In genomic region chr2:3683751-3684229, GRCm38 (mm10) we compare ENCODE assay signal across 8 mouse cellular contexts.
A peak's percentile ranks its signal among the peaks of the same experiment; 100 is the strongest.
DNase-seq lines count a peak whose midpoint lies in the region; ATAC-seq and TF ChIP-seq lines count a peak whose summit lies in the region.

No protein-coding gene starts in this region.

- no peaks in the 10 kb centered on the region for H3K79me2 ChIP-seq in myocyte (ENCODE audit: control insufficient read depth, insufficient read depth)

- H3K27me3 ChIP-seq in embryonic facial prominence, embryonic 13.5 days, result no peaks in the 10 kb centered on the region
- no peaks in the 10 kb centered on the region for H3K27me3 ChIP-seq in myocyte (ENCODE audit: control insufficient read depth, insufficient read depth, insufficient read length)

- intact Hi-C loops in gastrocnemius, postnatal 36 days (cut with DNase I), result no loop called here
- intact Hi-C loops in left cerebral cortex, postnatal 10 days (cut with DNase I), result no loop called here

- no peaks in the 10 kb centered on the region for H3K36me3 ChIP-seq in embryonic facial prominence, embryonic 13.5 days
- H3K36me3 ChIP-seq in myocyte (ENCODE audit: control insufficient read depth, insufficient read depth), result no peaks in the 10 kb centered on the region

- H3K4me2 ChIP-seq in embryonic facial prominence, embryonic 13.5 days, result peak overlapping the region; percentile 1; the same call in 1 of the 2 replicates
- H3K4me2 ChIP-seq in myocyte (ENCODE audit: low read depth), result peak overlapping the region; percentile 47

- H3K4me1 ChIP-seq in embryonic facial prominence, embryonic 13.5 days, result peaks cover 21% of the 10 kb centered on the region

- 11% methylated on average over 6 of the region's 6 CpGs for WGBS in embryonic facial prominence, embryonic 13.5 days

- TF ChIP-seq CTCF in layer of hippocampus, adult 2 months (conservative IDR thresholded peaks at IDR 0.05), result no peak

- ATAC-seq in embryonic facial prominence, embryonic 13.5 days (ENCODE audit: insufficient number of reproducible peaks, insufficient read depth, low FRiP score, low TSS enrichment, low read depth), result no peak; the same call in 1 of the 2 replicates
- no peak for ATAC-seq in granulocyte monocyte progenitor cell, adult 5-6 weeks (replicated peaks; ENCODE audit: poor library complexity, severe bottlenecking)

- TF ChIP-seq POLR2A in myocyte (IDR thresholded peaks at IDR 0.05; ENCODE audit: insufficient read length, low read depth), result no peak

- no peak overlapping the region; the same call in 1 of the 2 replicates for H3K4me3 ChIP-seq in layer of hippocampus, adult 2 months
- H3K4me3 ChIP-seq in embryonic facial prominence, embryonic 13.5 days, result no peak overlapping the region
- H3K4me3 ChIP-seq in myocyte, result no peak overlapping the region

- H3ac ChIP-seq in myocyte (ENCODE audit: control insufficient read depth, insufficient read length), result no peak overlapping the region

- H3K9me3 ChIP-seq in embryonic facial prominence, embryonic 13.5 days, result no peaks in the 10 kb centered on the region

- peak overlapping the region; percentile 57 for H3K27ac ChIP-seq in layer of hippocampus, adult 2 months
- no peak overlapping the region for H3K27ac ChIP-seq in embryonic facial prominence, embryonic 13.5 days

- peak in 1 of 2 experiments; percentile 10 for DNase-seq in layer of hippocampus, adult 2 months (ENCODE audit: low spot score in 2 of 2)
- no peak for DNase-seq in layer of hippocampus, postnatal 10 days (ENCODE audit: low spot score in 2 of 2)
- peak; percentile 17 to 22 for DNase-seq in gastrocnemius, postnatal 36 days
- no peak for DNase-seq in left cerebral cortex, postnatal 10 days (ENCODE audit: extremely low spot score in 1 of 2, low spot score in 2 of 2)
- no peak for DNase-seq in kidney, postnatal 25 days

- no peak overlapping the region for H3K9ac ChIP-seq in embryonic facial prominence, embryonic 13.5 days

TF ChIP-seq in myocyte, 11 proteins besides CTCF, POLR2A, EP300 and RAD21:
- no peak for TF ChIP-seq E2F4 (IDR thresholded peaks at IDR 0.05; ENCODE audit: insufficient read depth)
- TF ChIP-seq MYOG (IDR thresholded peaks at IDR 0.05; ENCODE audit: control insufficient read depth in 1 of 3, insufficient read depth in 1 of 3, insufficient read length in 2 of 3, low read depth in 2 of 3), result peak in 2 of 3 experiments; percentile 65 to 71
- TF ChIP-seq MYOD1 (IDR thresholded peaks at IDR 0.05; ENCODE audit: control insufficient read depth in 1 of 3, insufficient read length in 2 of 3, low read depth in 2 of 3), result peak; percentile 57 to 90 (median 86)
- TF ChIP-seq CEBPB (IDR thresholded peaks at IDR 0.05; ENCODE audit: insufficient read depth, poor library complexity, severe bottlenecking), result no peak
- TF ChIP-seq POLR2AphosphoS2 (IDR thresholded peaks at IDR 0.05; ENCODE audit: insufficient read length, low read depth), result no peak
- peak; percentile 21 for TF ChIP-seq TCF12 (IDR thresholded peaks at IDR 0.05; ENCODE audit: insufficient read depth, poor library complexity, severe bottlenecking)
- peak; percentile 79 for TF ChIP-seq SRF (IDR thresholded peaks at IDR 0.05; ENCODE audit: control insufficient read depth, insufficient read length, low read depth)
TF ChIP-seq in myocyte: peak in this region for 4.

Comparison
In these comparisons a context has a peak if more than half of its experiments do, and no peak if none do; other contexts are left out.
1. DNase-seq: peak in gastrocnemius, postnatal 36 days (2 of 2); none in layer of hippocampus, postnatal 10 days (0 of 2), left cerebral cortex, postnatal 10 days (0 of 2) and kidney, postnatal 25 days (0 of 2).